Mouse (Mus musculus): ENCODE results near the gene Hnrnpab.

Hnrnpab gene

GRCm38 (mm10) chr11:51576454-51576853, 30.2 kb downstream of the Hnrnpab start:
- in situ Hi-C loops (cut with MboI, MseI) = no loop called here

- in situ Hi-C loops (cut with MboI, MseI) = no loop called here
Observed at GRCm38 (mm10) chr11:51568801-51569200, 37.8 kb downstream of the Hnrnpab start.

- in situ Hi-C loops (cut with MboI, MseI) = no loop called here
Observed at GRCm38 (mm10) chr11:51565951-51566350, 40.7 kb downstream of the Hnrnpab start.

GRCm38 (mm10) chr11:51565062-51565461, 41.6 kb downstream of the Hnrnpab start:
- in situ Hi-C loops (cut with MboI, MseI) = no loop called here

GRCm38 (mm10) chr11:51563276-51563675, 43.4 kb downstream of the Hnrnpab start:
- in situ Hi-C loops (cut with MboI, MseI) = no loop called here

- in situ Hi-C loops (cut with MboI, MseI) = no loop called here
Observed at GRCm38 (mm10) chr11:51555066-51555465, 51.6 kb downstream of the Hnrnpab start.

GRCm38 (mm10) chr11:51554590-51554989, 52.1 kb downstream of the Hnrnpab start:
- in situ Hi-C loops (cut with MboI, MseI) = no loop called here

- in situ Hi-C loops (cut with MboI, MseI) = no loop called here
Observed at GRCm38 (mm10) chr11:51552091-51552490, 54.6 kb downstream of the Hnrnpab start.

GRCm38 (mm10) chr11:51551253-51551652, 55.4 kb downstream of the Hnrnpab start:
- in situ Hi-C loops (cut with MboI, MseI) = no loop called here

Data from T-helper 17 cell (primary cell).